Mouse (Mus musculus): ENCODE measurements around the gene Lsr. TPM values are rescaled to one million over a fixed set of nuclear protein-coding genes. Genes with fewer than 3 reads are reported as not detected.

Gene Lsr
- total RNA-seq, 1 experiment = 54.6 TPM

GRCm38 (mm10) chr7:30964366-30964765 is 8.9 kb downstream of the Lsr start:
- DNase-seq (ENCODE audit: low read depth, low spot score) = no peak
- Histone ChIP-seq H3K4me3 (ENCODE audit: insufficient read depth in 1 of 2, low read depth in 1 of 2, low read length in 2 of 2, poor library complexity in 1 of 2, severe bottlenecking in 1 of 2) (no peak overlapping the region), H3K9me3 (ENCODE audit: control insufficient read depth, insufficient read depth, low read depth, low read length) (no peaks in the 10 kb centered on the region), H3K27ac (ENCODE audit: insufficient read depth, low read depth, low read length, poor library complexity, severe bottlenecking) (no peak overlapping the region), H3K4me1 (ENCODE audit: control insufficient read depth in 2 of 2, insufficient read depth in 2 of 2, low read length in 2 of 2, poor library complexity in 1 of 2) (peaks cover 0 to 5% of the 10 kb centered on the region in 2 experiments; a peak in 1 of 4 replicates), H3K36me3 (ENCODE audit: control insufficient read depth, insufficient read depth, low read length, poor library complexity, severe bottlenecking) (peaks cover 30% of the 10 kb centered on the region), H3K9ac (ENCODE audit: insufficient read depth, low read depth, low read length, poor library complexity, severe bottlenecking) (no peak overlapping the region)
- in situ Hi-C loops (cut with MboI; ENCODE audit: low sequenced_read_pairs in 2 of 2, unreplicated experiment in 2 of 2) = no loop called here
- no peak for TF ChIP-seq CHD2 (IDR thresholded peaks at IDR 0.05; ENCODE audit: low read depth, low read length)
- TF ChIP-seq MAFK (IDR thresholded peaks at IDR 0.05; ENCODE audit: insufficient read depth, low read depth, low read length) = no peak
- TF ChIP-seq ZNF384 (IDR thresholded peaks at IDR 0.05; ENCODE audit: low read depth, low read length) = no peak
- TF ChIP-seq ZC3H11A (IDR thresholded peaks at IDR 0.05; ENCODE audit: borderline replicate concordance, low read depth, low read length) = no peak

GRCm38 (mm10) chr7:30962862-30963261 is 10.4 kb downstream of the Lsr start:
- TF ChIP-seq ZC3H11A (IDR thresholded peaks at IDR 0.05; ENCODE audit: borderline replicate concordance, low read depth, low read length) = no peak
- no peak for TF ChIP-seq CHD2 (IDR thresholded peaks at IDR 0.05; ENCODE audit: low read depth, low read length)
- TF ChIP-seq ZNF384 (IDR thresholded peaks at IDR 0.05; ENCODE audit: low read depth, low read length) = no peak
- no peak for TF ChIP-seq HCFC1 (IDR thresholded peaks at IDR 0.05; ENCODE audit: borderline replicate concordance, insufficient read depth, low read length)
- TF ChIP-seq MAFK (IDR thresholded peaks at IDR 0.05; ENCODE audit: insufficient read depth, low read depth, low read length) = no peak
- peaks cover 35% of the 10 kb centered on the region for H3K36me3 ChIP-seq (ENCODE audit: control insufficient read depth, insufficient read depth, low read length, poor library complexity, severe bottlenecking)
- DNase-seq (ENCODE audit: low read depth, low spot score) = no peak
- no peak overlapping the region for H3K4me3 ChIP-seq (ENCODE audit: insufficient read depth in 1 of 2, low read depth in 1 of 2, low read length in 2 of 2, poor library complexity in 1 of 2, severe bottlenecking in 1 of 2)
- H3K9ac ChIP-seq (ENCODE audit: insufficient read depth, low read depth, low read length, poor library complexity, severe bottlenecking) = no peak overlapping the region
- no peaks in the 10 kb centered on the region for H3K9me3 ChIP-seq (ENCODE audit: control insufficient read depth, insufficient read depth, low read depth, low read length)
- H3K4me1 ChIP-seq (ENCODE audit: control insufficient read depth in 2 of 2, insufficient read depth in 2 of 2, low read length in 2 of 2, poor library complexity in 1 of 2) = peaks cover 2 to 14% of the 10 kb centered on the region in 2 experiments; a peak in 2 of 4 replicates
- in situ Hi-C loops (cut with MboI; ENCODE audit: low sequenced_read_pairs in 2 of 2, unreplicated experiment in 2 of 2) = no loop called here
- H3K27ac ChIP-seq (ENCODE audit: insufficient read depth, low read depth, low read length, poor library complexity, severe bottlenecking) = no peak overlapping the region

DNA sequence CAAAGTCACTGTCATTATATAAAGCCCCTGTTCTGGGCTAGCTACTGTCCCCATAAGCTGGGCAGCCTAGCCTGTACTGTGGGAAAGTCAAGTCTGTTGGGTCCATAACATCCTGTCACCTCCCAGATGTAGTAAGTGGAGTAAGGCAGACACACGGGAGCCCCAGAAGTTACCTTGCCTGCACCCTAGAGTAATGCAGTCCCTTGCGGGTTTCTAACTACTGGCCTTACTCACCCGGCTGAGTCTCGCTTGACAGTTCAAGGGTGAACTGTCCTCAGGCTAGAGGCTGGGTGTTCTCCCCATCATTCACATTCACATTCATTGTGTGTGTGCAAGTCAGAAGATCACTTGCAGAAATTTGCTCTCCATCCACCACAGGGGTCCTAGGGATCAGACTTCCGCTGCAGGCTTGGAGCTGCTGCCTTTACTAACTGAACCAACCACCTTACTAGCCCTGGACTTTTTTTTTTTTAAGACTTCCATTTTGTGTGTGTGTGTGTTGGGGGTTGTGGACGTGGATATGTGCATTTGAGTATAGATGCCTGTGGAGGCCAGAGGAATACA is 13.4 kb downstream of the Lsr start:
- in situ Hi-C loops (cut with MboI; ENCODE audit: low sequenced_read_pairs in 2 of 2, unreplicated experiment in 2 of 2) = no loop called here
- Histone ChIP-seq H3K4me3 (ENCODE audit: insufficient read depth in 1 of 2, low read depth in 1 of 2, low read length in 2 of 2, poor library complexity in 1 of 2, severe bottlenecking in 1 of 2) (no peak overlapping the region), H3K9me3 (ENCODE audit: control insufficient read depth, insufficient read depth, low read depth, low read length) (no peaks in the 10 kb centered on the region), H3K27ac (ENCODE audit: insufficient read depth, low read depth, low read length, poor library complexity, severe bottlenecking) (no peak overlapping the region), H3K36me3 (ENCODE audit: control insufficient read depth, insufficient read depth, low read length, poor library complexity, severe bottlenecking) (peaks cover 33% of the 10 kb centered on the region), H3K4me1 (ENCODE audit: control insufficient read depth in 2 of 2, insufficient read depth in 2 of 2, low read length in 2 of 2, poor library complexity in 1 of 2) (peaks cover 2 to 15% of the 10 kb centered on the region in 2 experiments; a peak in 2 of 4 replicates), H3K9ac (ENCODE audit: insufficient read depth, low read depth, low read length, poor library complexity, severe bottlenecking) (no peak overlapping the region)
- no peak for DNase-seq (ENCODE audit: low read depth, low spot score)
- no peak for TF ChIP-seq ZNF384 (IDR thresholded peaks at IDR 0.05; ENCODE audit: low read depth, low read length)
- no peak for TF ChIP-seq ZC3H11A (IDR thresholded peaks at IDR 0.05; ENCODE audit: borderline replicate concordance, low read depth, low read length)

DNA sequence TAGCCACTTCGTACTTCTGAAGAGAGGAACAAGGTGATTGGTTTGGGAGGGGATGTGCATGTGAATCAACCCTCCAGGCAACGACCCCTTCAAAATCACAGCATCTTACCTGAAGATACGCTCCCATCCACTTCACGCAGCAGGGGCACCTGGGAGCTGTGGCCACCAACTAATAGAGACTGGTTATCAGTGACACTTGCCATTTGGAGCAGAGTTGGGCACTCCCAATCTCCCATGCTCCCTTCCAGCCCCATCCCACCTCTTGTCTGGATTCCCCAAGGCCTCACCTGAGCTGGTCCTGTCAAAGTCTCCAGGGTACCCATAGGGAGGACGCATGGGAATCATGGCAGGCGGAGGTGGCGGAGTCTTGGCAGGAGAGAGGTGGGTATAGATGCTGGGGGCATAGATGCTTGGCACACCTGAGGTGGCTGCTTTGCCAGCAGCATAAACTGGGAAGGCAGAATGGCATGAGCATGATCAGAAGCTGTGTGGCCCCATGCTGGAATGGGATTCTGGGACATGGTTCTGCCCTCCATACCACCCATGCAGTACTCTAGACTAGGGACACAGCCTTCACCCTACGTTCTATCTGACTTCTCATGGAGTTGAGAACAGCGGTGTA is 14.3 kb downstream of the Lsr start:
- in situ Hi-C loops (cut with MboI; ENCODE audit: low sequenced_read_pairs in 2 of 2, unreplicated experiment in 2 of 2) = no loop called here
- Histone ChIP-seq H3K4me3 (ENCODE audit: insufficient read depth in 1 of 2, low read depth in 1 of 2, low read length in 2 of 2, poor library complexity in 1 of 2, severe bottlenecking in 1 of 2) (no peak overlapping the region), H3K9me3 (ENCODE audit: control insufficient read depth, insufficient read depth, low read depth, low read length) (no peaks in the 10 kb centered on the region), H3K27ac (ENCODE audit: insufficient read depth, low read depth, low read length, poor library complexity, severe bottlenecking) (no peak overlapping the region), H3K36me3 (ENCODE audit: control insufficient read depth, insufficient read depth, low read length, poor library complexity, severe bottlenecking) (peaks cover 37% of the 10 kb centered on the region), H3K9ac (ENCODE audit: insufficient read depth, low read depth, low read length, poor library complexity, severe bottlenecking) (no peak overlapping the region), H3K4me1 (ENCODE audit: control insufficient read depth in 2 of 2, insufficient read depth in 2 of 2, low read length in 2 of 2, poor library complexity in 1 of 2) (peaks cover 2 to 16% of the 10 kb centered on the region in 2 experiments; a peak in 2 of 4 replicates)
- no peak for DNase-seq (ENCODE audit: low read depth, low spot score)
- TF ChIP-seq MAFK (IDR thresholded peaks at IDR 0.05; ENCODE audit: insufficient read depth, low read depth, low read length) = no peak
- TF ChIP-seq CHD2 (IDR thresholded peaks at IDR 0.05; ENCODE audit: low read depth, low read length) = no peak
- TF ChIP-seq ZC3H11A (IDR thresholded peaks at IDR 0.05; ENCODE audit: borderline replicate concordance, low read depth, low read length) = no peak
- TF ChIP-seq HCFC1 (IDR thresholded peaks at IDR 0.05; ENCODE audit: borderline replicate concordance, insufficient read depth, low read length) = no peak
- no peak for TF ChIP-seq ZNF384 (IDR thresholded peaks at IDR 0.05; ENCODE audit: low read depth, low read length)

All from ES-E14 (cell line).